Mouse (Mus musculus) spleen, adult 2 months (tissue): ENCODE data around the gene Slc2a10.

Experiments used
- CTCF ChIP-seq: fragments of 200-500 bp; IDR thresholded peaks from 2 replicates; pipeline ENCODE4 v1.5.1; 2011; ENCODE audit warnings: mild to moderate bottlenecking, inconsistent platforms; ENCODE audit not compliant: insufficient read depth, insufficient read length, insufficient replicate concordance; ENCODE audit errors: extremely low read depth
- POLR2A ChIP-seq: fragments of 200-500 bp; IDR thresholded peaks from 2 replicates; pipeline ENCODE4 v1.6.1; 2011; ENCODE audit warnings: low read depth, low read length, inconsistent platforms

- TF ChIP-seq POLR2A (no peak), CTCF (no peak)
These were observed 42.8 kb downstream of the Slc2a10 start for GRCm38 (mm10) chr2:165546341-165546740.
